Mouse (Mus musculus) erythroblast, embryonic 14.5 days (primary cell): ENCODE data around the gene Tcte2.

Source experiments
- GATA1 ChIP-seq: IDR thresholded peaks from 2 replicates; pipeline ENCODE4 v1.6.1; 2012; ENCODE audit warnings: low read length, inconsistent platforms, mixed read lengths
- TAL1 ChIP-seq: IDR thresholded peaks from 3 replicates; pipeline ENCODE4 v1.6.1; 2012; ENCODE audit warnings: low read length, inconsistent platforms, mixed read lengths

DNA sequence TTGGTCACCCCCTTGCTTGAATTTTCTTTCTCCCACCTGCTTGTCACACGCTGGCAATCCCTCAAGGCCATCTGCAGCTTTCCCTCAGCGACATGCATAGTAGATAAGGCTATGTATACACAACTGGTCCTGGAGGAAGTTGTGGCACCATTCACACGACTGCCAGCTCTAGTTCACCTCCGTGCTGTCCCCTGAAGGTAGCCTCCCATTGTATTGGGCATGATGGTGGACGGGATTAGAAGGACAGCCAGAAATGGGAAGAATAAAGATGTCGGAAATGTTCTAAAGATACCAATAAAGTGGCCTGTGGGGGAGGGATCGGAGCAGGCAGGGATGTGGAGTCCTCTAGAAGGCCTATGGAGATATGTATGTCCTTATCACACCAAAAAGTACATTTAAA, 20.0 kb downstream of the Tcte2 start:
- no peak for TF ChIP-seq GATA1
- no peak for TF ChIP-seq TAL1
